8 mouse cellular contexts compared by ENCODE assay signal in genomic region chr16:87353605-87354004, GRCm38 (mm10). TPM values are rescaled to one million over a fixed set of nuclear protein-coding genes. Genes with fewer than 3 reads are reported as not detected.
A peak's percentile ranks its signal among the peaks of the same experiment; 100 is the strongest.
DNase-seq lines count a peak whose midpoint lies in the region; ATAC-seq lines count a peak whose summit lies in the region.

No protein-coding gene starts in this region.

- H3K27ac ChIP-seq in heart, embryonic 10.5 days, result peak overlapping the region; percentile 98
- H3K27ac ChIP-seq in liver, embryonic 13.5 days, result no peak overlapping the region

- 98% methylated on average over 1 of the region's 1 CpGs for WGBS in heart, embryonic 10.5 days
- 80% methylated on average over 1 of the region's 1 CpGs for WGBS in liver, embryonic 13.5 days (ENCODE audit: insufficient replicate concordance)

- H3K36me3 ChIP-seq in heart, embryonic 10.5 days, result peaks cover 17% of the 10 kb centered on the region; the same call in 1 of the 2 replicates
- peaks cover 20% of the 10 kb centered on the region for H3K36me3 ChIP-seq in liver, embryonic 13.5 days

- H3K4me3 ChIP-seq in heart, embryonic 10.5 days, result peak overlapping the region; percentile 75
- peak overlapping the region; percentile 80; the same call in 1 of the 2 replicates for H3K4me3 ChIP-seq in liver, embryonic 13.5 days (replicated peaks)

- DNase-seq in heart, embryonic 10.5 days (ENCODE audit: low spot score), result no peak
- no peak for DNase-seq in heart, adult 11 months
- peak; percentile 4 for DNase-seq in thymus, postnatal 14 days
- no peak for DNase-seq in thymus, postnatal 25 days
- no peak for DNase-seq in liver, embryonic 13.5 days
- DNase-seq in adrenal gland, adult 2 months, result no peak
- no peak for DNase-seq in spleen, adult 18-20 months

- H3K9me3 ChIP-seq in heart, embryonic 10.5 days, result no peaks in the 10 kb centered on the region
- no peaks in the 10 kb centered on the region for H3K9me3 ChIP-seq in liver, embryonic 13.5 days (replicated peaks)

- H3K4me2 ChIP-seq in liver, embryonic 13.5 days, result peak overlapping the region; percentile 64

- H3K9ac ChIP-seq in liver, embryonic 13.5 days, result no peak overlapping the region

- no peaks in the 10 kb centered on the region; the same call in 1 of the 2 replicates for H3K4me1 ChIP-seq in heart, embryonic 10.5 days
- H3K4me1 ChIP-seq in liver, embryonic 13.5 days (replicated peaks), result peaks cover 8% of the 10 kb centered on the region

- ATAC-seq in liver, embryonic 13.5 days (ENCODE audit: low read depth), result no peak
- no peak for ATAC-seq in monocyte, adult 5-6 weeks (replicated peaks; ENCODE audit: insufficient number of reproducible peaks, low FRiP score, low TSS enrichment, poor library complexity, severe bottlenecking)

- no peaks in the 10 kb centered on the region for H3K27me3 ChIP-seq in heart, embryonic 10.5 days (ENCODE audit: insufficient read depth, poor library complexity, severe bottlenecking)
- H3K27me3 ChIP-seq in liver, embryonic 13.5 days, result no peaks in the 10 kb centered on the region

RNA-seq across cellular contexts. Expression of gene N6amt1, which starts 0.4 kb away (rescaled TPM):
- polyA plus RNA-seq in heart, embryonic 10.5 days (2016; fragmentation: Nextera tagmentation; extraction: Ambion mirVana), result 21.9 and 22.6 TPM in 2 replicates
- 9.2 TPM in 2 replicates for polyA plus RNA-seq in liver, embryonic 13.5 days (2015; fragmentation: Nextera tagmentation; extraction: Ambion mirVana)
- 10 to 100 TPM; 20.1 to 23.7 TPM for total RNA-seq in adrenal gland, adult 2 months (2021)
- polyA plus RNA-seq in adrenal gland, adult 2 months (2012; rRNA removed), result 5.1 and 5.5 TPM in 2 replicates
- 7.9 to 11.4 TPM (median 9.2 TPM) in 3 replicates for total RNA-seq in monocyte, adult 5-6 weeks (2017)
